Mouse (Mus musculus) erythroblast, embryonic 14.5 days (primary cell): ENCODE results near the gene Slamf8. TPM values are rescaled to one million over a fixed set of nuclear protein-coding genes. Genes with fewer than 3 reads are reported as not detected.

Experiments
- H3K27me3 ChIP-seq: 2 replicates; pipeline ENCODE4 v1.6.1; 2012; ENCODE audit warnings: inconsistent platforms; ENCODE audit not compliant: control insufficient read depth
- H3K36me3 ChIP-seq: 2 replicates; pipeline ENCODE4 v1.6.1; 2012; ENCODE audit warnings: mild to moderate bottlenecking, inconsistent platforms; ENCODE audit not compliant: control insufficient read depth
- H3K4me1 ChIP-seq: 2 replicates; pipeline ENCODE4 v1.6.1; 2012; ENCODE audit warnings: inconsistent platforms; ENCODE audit not compliant: control insufficient read depth
- H3K4me3 ChIP-seq: replicated peaks from 2 replicates; pipeline ENCODE3; 2012; ENCODE audit warnings: moderate library complexity, mild to moderate bottlenecking, inconsistent platforms
- H3K9me3 ChIP-seq: 2 replicates; pipeline ENCODE4 v1.6.1; 2012; ENCODE audit warnings: low read length, inconsistent platforms, mixed read lengths; ENCODE audit not compliant: control insufficient read depth
- GATA1 ChIP-seq: IDR thresholded peaks from 2 replicates; pipeline ENCODE4 v1.6.1; 2012; ENCODE audit warnings: low read length, inconsistent platforms, mixed read lengths
- TAL1 ChIP-seq: IDR thresholded peaks from 3 replicates; pipeline ENCODE4 v1.6.1; 2012; ENCODE audit warnings: low read length, inconsistent platforms, mixed read lengths
- polyA plus RNA-seq: library from polyadenylated mRNA; stranded (reverse); fragments of >175 nt; gene quantifications from 2 replicates; pipeline ENCODE4 v1.2.3, GENCODE M21; 2012

Slamf8 gene
- polyA plus RNA-seq, 1 experiment = not detected

DNA sequence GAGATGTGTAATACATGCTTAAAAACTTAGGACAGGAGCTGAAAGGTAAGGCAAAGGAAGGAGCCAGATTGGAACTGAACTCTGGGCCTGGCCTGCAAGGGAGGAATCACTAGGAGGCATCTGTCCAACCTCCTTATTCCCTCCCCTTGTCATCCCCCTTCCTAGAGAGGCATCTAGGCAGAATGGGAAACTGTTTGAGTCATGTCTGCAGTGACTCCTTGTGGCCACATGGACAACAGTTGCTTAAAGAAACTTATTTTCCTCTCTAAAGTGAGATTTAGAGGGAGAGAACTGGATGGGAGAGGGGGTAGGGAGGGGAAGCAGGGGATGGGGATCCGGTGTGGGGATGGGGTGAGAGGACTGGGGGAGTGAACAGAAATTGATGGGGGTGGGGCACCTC is 22.4 kb upstream of the Slamf8 start:
- H3K9me3 ChIP-seq = no peaks in the 10 kb centered on the region
- H3K4me1 ChIP-seq = no peaks in the 10 kb centered on the region
- H3K36me3 ChIP-seq = no peaks in the 10 kb centered on the region
- H3K27me3 ChIP-seq = no peaks in the 10 kb centered on the region; the same call in 1 of the 2 replicates
- no peak overlapping the region for H3K4me3 ChIP-seq
- no peak for TF ChIP-seq GATA1
- TF ChIP-seq TAL1 = no peak

- H3K9me3 ChIP-seq = no peaks in the 10 kb centered on the region
- H3K4me1 ChIP-seq = no peaks in the 10 kb centered on the region
- no peaks in the 10 kb centered on the region; the same call in 1 of the 2 replicates for H3K27me3 ChIP-seq
- TF ChIP-seq TAL1 (no peak), GATA1 (no peak)
- H3K4me3 ChIP-seq = no peak overlapping the region
- H3K36me3 ChIP-seq = no peaks in the 10 kb centered on the region
Observed at GRCm38 (mm10) chr1:172611304-172611703, 20.9 kb upstream of the Slamf8 start.

DNA sequence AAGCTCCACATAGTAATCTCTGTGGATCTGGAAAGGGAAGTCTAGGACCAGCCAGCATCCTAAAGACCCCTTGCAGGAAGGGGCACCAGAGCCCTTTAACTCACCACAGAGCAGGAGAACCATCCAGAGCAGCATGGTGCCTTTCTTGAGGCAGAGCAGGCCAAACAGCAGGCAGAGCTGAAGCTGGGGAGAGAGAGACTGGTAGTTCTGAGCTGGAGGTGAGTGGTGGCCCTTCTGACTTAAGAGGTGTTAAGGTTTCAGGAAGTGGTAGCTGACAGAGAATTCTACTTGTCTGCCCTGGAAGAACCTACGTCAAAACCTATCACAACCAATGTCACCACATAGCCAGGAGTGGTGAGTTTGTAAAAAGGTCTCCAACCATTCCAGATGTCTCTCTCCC is 12.0 kb upstream of the Slamf8 start, which contains the start of gene Fcrl6:
Gene Fcrl6, minus strand, starts transcription at position 226 of the 400 bp plus-strand sequence.
- Histone ChIP-seq H3K27me3 (no peaks in the 10 kb centered on the region), H3K4me1 (no peaks in the 10 kb centered on the region), H3K36me3 (no peaks in the 10 kb centered on the region), H3K4me3 (no peak within 1 kb of the TSS), H3K9me3 (no peaks in the 10 kb centered on the region)
- TF ChIP-seq GATA1 = no peak
- TF ChIP-seq TAL1 = no peak

DNA sequence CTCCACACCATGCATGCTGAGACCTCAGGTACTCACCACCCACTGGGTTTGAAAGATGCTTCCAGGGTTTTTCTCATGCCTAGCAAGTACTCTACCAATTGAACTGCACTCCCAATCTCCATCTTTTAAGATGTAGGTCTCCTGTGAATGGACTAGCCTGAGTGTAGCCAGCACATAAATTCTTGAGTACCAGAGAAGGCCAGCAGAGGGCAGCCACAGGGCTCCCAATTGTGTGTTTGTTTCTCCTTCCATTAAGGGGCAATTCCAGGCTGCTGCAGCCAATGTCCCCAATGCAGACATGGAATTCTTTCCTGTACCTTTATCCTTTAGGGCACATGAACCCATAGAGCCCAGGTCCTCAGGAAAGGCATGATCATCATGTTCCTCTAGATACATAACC is 4.1 kb upstream of the Slamf8 start:
- Histone ChIP-seq H3K36me3 (no peaks in the 10 kb centered on the region), H3K9me3 (no peaks in the 10 kb centered on the region), H3K4me3 (no peak overlapping the region), H3K4me1 (no peaks in the 10 kb centered on the region), H3K27me3 (no peaks in the 10 kb centered on the region)
- TF ChIP-seq GATA1 = no peak
- no peak for TF ChIP-seq TAL1

GRCm38 (mm10) chr1:172593956-172594355 is 3.6 kb upstream of the Slamf8 start:
- H3K27me3 ChIP-seq = no peaks in the 10 kb centered on the region
- H3K9me3 ChIP-seq = no peaks in the 10 kb centered on the region
- TF ChIP-seq GATA1 (no peak), TAL1 (no peak)
- H3K4me3 ChIP-seq = no peak overlapping the region
- no peaks in the 10 kb centered on the region for H3K4me1 ChIP-seq
- no peaks in the 10 kb centered on the region for H3K36me3 ChIP-seq

GRCm38 (mm10) chr1:172593321-172593720 is 3.0 kb upstream of the Slamf8 start:
- Histone ChIP-seq H3K4me3 (no peak overlapping the region), H3K36me3 (no peaks in the 10 kb centered on the region), H3K4me1 (no peaks in the 10 kb centered on the region), H3K9me3 (no peaks in the 10 kb centered on the region), H3K27me3 (no peaks in the 10 kb centered on the region)
- TF ChIP-seq TAL1 = no peak
- TF ChIP-seq GATA1 = no peak

- peaks cover 13% of the 10 kb centered on the region for H3K27me3 ChIP-seq
- TF ChIP-seq GATA1 = no peak
- TF ChIP-seq TAL1 = no peak
- no peak overlapping the region for H3K4me3 ChIP-seq
- no peaks in the 10 kb centered on the region for H3K4me1 ChIP-seq
- no peaks in the 10 kb centered on the region for H3K9me3 ChIP-seq
- H3K36me3 ChIP-seq = no peaks in the 10 kb centered on the region
Observed at GRCm38 (mm10) chr1:172585612-172586567, 4.5 kb downstream of the Slamf8 start.

DNA sequence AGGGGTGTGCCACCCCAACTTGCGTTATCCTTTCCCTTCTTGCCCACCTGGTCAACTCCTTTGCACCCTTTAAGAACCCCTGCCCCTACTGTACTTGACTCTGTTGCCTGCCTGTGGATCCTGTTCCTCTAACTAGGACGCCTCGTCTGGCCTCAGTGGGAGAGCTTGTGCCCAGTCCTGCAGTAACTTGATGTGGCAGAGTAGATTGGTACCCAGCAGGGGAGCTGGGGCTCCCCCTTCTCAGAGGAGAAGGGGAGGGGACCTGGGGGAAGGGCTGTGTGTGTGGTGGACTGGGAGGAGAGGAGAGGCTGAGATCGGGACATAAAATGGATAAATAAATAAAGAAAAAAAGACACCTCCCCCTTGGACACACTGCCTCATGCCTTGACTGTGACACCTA is 5.3 kb downstream of the Slamf8 start:
- H3K4me1 ChIP-seq = no peaks in the 10 kb centered on the region
- H3K27me3 ChIP-seq = peaks cover 13% of the 10 kb centered on the region
- no peak overlapping the region for H3K4me3 ChIP-seq
- H3K36me3 ChIP-seq = no peaks in the 10 kb centered on the region
- H3K9me3 ChIP-seq = no peaks in the 10 kb centered on the region
- no peak for TF ChIP-seq GATA1

DNA sequence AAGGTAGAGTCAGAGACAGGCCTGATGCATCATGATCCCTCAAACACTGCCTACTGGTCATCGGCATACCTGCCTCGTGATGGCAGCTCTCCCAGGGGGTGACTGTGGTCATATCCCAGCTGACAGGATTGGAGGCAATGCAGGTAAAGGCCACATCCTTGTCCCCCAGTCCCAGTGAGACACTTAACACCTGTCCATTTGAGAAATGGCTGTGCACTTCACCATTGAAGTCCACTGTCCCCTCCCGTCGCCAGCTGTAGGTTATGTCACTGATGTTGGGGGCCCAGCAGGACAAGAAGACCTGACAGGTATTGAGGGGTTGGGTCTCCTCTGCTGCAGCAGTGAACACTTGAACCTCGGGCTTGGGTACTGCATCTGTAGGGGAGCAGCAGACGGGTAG is 6.1 kb downstream of the Slamf8 start:
- H3K27me3 ChIP-seq = peaks cover 13% of the 10 kb centered on the region
- no peaks in the 10 kb centered on the region for H3K9me3 ChIP-seq
- H3K36me3 ChIP-seq = no peaks in the 10 kb centered on the region
- no peak for TF ChIP-seq TAL1
- TF ChIP-seq GATA1 = no peak
- H3K4me3 ChIP-seq = no peak overlapping the region
- no peaks in the 10 kb centered on the region for H3K4me1 ChIP-seq
